Mouse (Mus musculus) thymus, postnatal 25 days (tissue): ENCODE results near the gene Il34.
A peak's percentile ranks its signal among the peaks of the same experiment; 100 is the strongest.

Source experiments
- DNase-seq: peaks from one replicate; pipeline ENCODE4 v3.0.0; 2022

The Il34 gene

GRCm38 (mm10) chr8:110726893-110727292, 78.8 kb downstream of the Il34 start:
- DNase-seq = peak; percentile 65

DNA sequence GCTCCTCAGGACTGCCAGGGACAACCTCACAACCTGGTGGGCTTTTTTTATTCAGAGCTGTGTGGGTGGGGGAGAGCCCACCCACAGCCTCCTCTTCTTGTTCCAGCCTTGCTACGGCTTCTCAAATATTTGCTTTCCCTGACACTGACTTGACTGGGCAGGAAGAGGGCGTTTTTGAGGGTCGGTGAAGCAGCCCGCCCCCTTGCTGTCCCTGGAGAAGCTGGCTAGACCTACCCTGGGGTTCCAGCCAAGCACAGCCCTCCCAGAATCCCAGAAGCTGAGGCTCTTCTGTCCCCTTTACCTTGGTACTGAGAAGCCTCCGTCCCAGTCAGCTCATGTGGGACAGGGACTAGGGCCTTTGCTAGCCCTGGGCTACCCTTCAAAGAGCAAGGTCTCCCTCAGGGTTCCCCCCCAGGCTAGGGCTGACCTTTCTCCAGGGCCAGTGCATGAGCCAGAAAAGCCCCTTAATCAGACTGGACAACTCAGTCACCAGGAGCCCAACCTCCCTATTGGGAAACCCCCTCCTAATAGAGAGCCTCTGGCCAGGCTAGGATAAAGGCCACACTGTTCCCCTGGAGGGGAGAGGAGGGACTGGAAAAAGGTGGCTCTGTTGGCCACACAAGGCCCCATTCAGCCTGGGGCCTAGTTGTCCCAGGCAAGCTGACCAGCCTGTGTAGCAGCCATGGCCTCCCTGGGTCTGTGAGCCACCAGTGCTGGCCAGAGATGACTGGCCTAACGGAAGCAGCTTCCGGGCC, 80.5 kb downstream of the Il34 start:
- DNase-seq = no peak

DNA sequence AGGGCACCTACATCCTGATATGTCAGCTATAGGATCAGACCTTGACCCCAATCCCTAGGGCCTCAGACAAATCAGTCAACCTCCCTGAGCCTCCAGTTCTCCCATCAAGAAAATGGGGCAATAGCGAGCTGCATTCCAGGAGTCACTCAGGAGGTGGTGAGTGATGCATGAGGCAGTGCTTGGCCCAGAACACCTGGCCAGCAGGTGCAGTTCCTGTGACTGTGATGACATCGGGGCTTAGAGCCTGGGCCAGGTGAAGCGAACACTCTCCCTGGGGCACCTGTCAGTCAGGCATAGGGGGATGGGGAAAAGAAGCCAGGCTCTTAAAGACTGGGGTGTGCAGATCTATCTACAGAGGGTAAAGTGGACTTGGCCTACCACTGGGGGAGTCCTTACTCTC, 81.2 kb downstream of the Il34 start:
- no peak for DNase-seq

- DNase-seq = no peak
Measured at GRCm38 (mm10) chr8:110722414-110723011, 83.2 kb downstream of the Il34 start.

DNA sequence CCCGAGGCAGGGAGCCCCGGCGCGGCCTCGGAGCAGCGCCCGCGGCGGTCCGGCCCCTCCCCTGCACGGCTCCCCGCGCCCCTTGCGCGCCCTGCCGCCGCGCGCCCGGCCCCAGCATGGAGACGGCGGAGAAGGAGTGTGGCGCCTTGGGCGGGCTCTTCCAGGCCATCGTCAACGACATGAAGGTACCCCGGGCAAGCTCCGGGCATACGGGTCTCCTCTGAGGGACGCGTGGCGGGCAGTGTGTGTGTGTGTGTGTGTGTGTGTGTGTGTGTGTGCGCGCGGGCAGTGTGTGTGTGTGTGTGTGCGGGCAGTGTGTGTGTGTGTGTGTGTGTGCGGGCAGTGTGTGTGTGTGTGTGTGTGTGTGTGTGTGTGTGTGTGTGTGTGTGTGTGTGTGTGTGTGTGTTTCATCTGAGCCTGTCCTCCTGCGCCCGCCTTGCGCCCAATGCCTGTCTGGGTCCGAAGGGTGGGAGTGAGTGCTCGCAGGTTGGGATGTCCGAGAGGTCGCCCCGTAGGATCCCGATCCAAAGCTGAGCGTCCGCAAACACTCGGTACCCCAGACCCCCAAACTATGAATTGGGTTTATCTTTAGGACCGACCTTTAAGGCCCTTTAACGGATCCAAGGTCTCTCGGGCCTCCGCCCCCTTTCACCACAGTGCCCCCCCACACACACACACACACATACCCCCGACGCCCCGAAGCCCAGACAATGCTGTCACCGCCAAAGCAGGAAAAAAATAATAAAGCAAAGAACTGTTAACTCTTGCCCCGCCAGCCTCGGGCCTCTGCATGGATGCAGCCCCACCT, 83.9 kb downstream of the Il34 start:
- peak; percentile 40 for DNase-seq

DNA sequence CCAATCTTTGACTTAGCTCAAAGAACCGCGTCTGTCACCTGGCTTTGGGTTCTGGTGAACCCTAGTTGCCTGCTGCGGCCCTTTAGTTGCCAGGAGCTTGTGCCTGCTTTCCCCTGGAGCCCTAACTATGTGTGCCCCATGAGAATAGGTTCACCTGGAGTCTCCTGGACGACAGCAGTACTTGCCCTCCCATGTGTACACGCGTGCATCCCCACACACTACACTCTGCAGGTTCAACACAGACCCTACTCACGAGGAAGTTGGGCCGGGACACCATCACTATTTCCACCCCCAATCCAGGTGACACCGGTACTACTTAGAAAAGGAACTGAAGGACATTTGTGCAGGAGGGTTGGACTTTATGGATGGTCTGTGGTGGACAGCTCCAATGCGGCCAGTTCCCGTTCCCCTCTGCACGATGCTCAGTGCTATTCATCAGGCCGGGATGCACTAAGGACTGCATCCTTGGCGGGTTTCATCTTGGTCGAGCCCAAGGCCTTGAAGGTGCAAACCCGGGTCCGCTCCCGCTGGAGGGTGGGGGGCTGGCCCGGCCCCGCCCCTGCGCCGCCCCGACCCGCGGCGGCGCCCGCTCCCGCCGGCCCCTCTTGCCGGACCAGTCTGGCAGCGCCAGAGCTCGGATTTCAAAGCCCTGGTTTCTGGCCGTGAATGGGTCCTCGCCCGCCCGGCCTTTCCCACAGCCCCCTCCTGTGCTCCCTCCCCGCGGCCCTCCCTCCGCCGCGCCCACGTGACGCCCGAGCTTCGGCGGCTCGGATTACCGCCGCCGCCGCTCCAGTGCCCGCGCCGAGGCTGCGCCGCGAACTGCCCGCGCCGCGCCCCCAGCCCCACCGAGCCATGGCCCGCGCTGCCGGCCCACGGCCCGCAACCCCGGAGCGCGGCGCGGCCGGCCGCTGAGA, 84.8 kb downstream of the Il34 start, which contains the start of gene Mtss1l:
Mtss1l (plus strand) TSS at position 792 of the 914 bp plus-strand sequence.
- peak; percentile 24 for DNase-seq

DNA sequence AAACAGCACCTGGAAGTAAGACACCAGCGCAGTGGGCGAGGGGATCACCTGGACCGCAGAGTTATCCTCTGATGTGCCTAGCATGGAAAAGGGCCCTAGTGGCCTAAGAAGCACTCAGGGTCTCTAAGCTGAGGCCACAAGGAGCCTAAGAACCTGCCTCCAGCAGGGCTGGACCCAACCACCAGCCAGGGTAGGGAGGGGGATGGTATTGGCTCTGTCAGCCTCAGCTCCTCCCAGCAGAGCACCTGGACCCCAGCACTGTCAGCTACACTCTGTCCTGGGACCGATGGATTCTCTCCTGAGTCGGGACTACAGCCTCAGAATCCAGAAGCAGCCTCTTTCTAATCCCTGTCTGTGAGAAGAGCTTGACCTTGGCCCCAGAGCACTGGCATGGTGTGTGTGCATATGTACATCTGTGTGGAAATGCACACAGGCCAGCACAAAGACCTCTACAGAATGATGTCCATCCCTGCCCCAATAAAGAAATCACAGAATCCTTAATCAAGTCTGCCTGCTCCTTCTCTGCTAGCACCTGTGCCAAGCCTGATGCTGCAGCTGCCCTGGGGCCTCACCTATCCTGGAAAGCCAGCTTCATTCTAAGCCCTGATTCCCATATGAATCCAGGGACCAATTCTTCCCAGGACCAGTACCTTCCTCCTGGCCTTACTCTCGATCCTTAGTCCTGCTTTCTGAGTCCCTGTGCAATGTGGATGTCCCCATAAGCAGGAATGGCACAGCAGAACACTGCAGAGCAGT, 85.6 kb downstream of the Il34 start:
- DNase-seq = no peak

DNA sequence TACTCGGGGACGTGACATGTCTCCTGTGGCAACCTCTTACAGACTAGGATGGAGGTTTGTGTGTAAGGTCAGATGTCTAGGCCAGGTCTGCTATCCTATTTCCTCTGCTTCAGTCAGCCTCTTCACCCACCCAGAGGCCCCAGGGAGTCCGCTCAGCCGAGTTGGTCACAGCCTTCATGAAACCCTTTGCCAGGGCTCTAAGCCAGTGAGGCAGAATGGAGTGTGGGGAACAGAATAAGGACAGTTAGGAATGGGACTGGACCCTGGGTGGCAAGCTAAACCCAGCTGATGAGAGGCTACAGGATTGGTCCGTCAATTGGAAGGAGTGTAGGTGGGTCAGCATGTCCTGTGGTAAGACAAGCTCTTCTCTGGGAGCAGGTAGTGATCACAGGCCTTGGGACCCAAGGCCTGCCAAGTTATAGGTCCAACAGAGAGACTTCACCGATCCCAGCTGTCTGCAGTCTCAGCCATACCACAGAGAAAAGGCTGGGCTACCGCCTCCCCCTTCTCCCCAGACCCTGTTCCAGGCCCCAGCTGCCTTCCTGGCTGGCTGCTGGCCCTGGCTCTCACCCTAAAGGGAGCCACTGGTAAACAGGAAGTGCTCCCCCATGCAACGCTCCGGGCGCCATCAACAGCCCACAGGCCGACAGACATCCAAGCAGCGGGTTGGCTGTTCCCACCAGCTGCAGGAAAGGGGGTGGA, 86.6 kb downstream of the Il34 start:
- DNase-seq = no peak

GRCm38 (mm10) chr8:110718209-110718968, 87.3 kb downstream of the Il34 start:
- DNase-seq = no peak

- DNase-seq = no peak
Measured at GRCm38 (mm10) chr8:110717131-110717530, 88.6 kb downstream of the Il34 start.

GRCm38 (mm10) chr8:110716075-110716474, 89.6 kb downstream of the Il34 start:
- no peak for DNase-seq

- DNase-seq = no peak
Measured at GRCm38 (mm10) chr8:110714827-110715519, 90.8 kb downstream of the Il34 start.

GRCm38 (mm10) chr8:110713073-110713472, 92.7 kb downstream of the Il34 start:
- DNase-seq = no peak

DNA sequence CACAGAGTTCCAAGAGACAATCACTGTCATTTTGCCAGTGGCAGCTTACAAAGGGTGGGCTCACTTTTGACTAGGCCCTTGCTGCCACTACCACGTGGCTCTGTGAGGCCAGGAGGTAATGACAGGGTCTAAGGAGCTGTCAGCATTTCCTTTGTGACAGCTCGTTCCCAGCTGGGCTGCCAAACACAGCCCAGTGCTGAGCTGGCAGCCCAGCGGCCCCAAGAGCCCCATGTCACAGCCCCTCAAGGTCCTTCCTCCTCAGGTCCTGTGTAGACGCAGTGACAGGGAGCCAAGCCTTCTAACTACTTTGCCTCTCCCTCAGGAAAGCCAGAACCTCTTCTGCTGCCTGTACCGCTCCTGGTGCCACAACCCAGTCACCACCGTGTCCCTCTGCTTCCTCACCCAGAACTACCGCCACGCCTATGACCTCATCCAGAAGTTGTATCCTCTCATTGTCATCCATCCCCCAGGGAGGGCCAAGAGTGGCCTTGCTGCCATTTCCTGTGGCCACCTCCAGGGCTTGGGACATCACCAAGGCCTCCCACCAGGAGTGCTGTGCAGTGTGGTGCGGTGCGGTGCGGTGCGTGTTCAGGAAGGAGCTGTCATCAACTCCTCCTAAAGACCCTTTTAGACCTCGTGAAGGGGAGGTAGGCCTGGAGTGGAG, 94.3 kb downstream of the Il34 start:
- DNase-seq = no peak

DNA sequence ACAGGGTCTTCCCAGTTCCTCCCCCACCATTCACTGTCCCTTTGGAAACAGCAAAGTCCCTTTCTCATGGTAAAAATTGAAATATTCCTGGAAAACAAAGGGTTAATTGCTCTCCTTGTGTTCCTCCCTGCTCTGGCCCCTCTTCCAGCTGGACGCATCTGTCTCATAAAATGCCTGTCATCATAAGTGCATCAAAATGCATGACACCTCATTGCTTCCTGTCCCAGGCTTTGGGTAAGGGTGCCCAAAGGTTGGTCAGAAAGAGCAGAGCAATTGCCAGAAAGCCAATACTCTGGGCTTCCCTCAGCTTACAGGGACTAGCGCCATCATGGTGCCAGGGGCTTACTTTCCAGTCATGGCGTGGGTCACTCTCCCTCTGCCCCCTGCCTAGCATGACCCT, 95.1 kb downstream of the Il34 start:
- DNase-seq = no peak

DNA sequence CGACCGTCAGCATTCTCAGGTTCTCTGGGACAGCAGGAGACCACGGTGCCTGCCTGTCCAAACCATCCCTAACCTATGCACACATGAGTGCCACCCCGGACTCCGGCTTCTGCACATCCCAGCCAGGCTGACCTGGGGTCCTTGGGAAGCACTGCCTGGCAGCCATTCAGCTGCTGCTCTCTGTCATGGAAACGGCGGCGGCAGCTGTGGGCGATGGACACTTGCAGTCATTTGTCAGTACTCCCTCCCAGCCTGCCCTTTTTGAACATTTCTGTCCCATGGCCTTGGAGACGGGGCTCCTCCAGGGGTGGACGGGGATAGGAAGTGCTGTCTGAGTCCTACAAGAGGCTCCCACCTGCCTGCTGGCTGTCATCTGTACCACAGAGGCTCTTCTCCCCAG, 97.3 kb downstream of the Il34 start:
- DNase-seq = no peak

- no peak for DNase-seq
Measured at GRCm38 (mm10) chr8:110706288-110706870, 99.3 kb downstream of the Il34 start.

DNA sequence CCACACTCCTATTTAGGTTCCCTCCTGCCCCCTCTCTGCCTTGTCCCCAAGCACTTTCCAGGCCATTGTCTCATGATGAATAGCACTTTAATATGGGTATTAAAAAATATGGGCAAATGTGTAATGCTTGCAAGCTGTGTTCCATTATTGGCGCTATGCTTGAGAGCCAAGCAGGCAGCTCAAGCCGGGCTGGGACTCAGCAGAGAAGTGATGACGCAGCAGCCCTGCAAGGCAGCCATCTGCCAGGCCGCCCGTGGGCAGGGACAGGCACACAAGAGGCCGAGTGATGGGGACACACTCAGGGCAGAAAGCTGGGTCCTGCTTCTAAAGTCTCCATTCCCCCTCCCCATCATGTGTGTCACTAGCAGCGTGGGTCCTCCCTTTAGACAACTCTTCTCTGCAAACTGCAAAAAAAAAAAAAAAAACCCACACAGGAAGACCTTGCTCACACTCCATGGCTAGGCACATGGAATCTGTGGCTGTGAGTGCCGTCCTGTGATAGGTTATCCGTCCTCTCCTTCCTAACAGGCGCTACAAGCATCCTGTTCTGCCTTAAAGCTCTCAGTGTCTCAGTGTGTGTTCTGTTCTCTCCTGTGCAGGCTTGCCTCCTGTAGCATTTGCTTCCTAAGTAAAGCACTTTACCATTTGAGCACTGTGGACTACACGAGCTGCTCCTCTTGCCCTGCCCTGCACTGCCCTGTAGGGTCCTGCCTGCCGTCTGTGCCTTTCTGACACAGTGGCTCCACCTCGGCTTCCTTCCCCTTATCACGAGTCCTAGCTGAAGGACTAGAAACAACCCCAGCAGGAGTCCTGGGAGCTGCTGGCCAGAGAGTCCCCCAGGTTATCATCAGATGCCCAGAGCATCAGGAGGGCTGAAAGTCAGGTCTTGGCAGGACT, 100.1 kb downstream of the Il34 start:
- no peak for DNase-seq
